Mouse (Mus musculus) embryo, embryonic 11 days (tissue): ENCODE data around the gene Qsox2.

Experiments used
- DNase-seq: peaks from one replicate; pipeline ENCODE4 v3.0.0-alpha.2; 2015

Qsox2 gene

GRCm38 (mm10) chr2:26223961-26224360 lies 13.4 kb downstream of the Qsox2 start:
- DNase-seq, result no peak

GRCm38 (mm10) chr2:26214526-26214925 lies 22.8 kb downstream of the Qsox2 start:
- DNase-seq, result no peak

GRCm38 (mm10) chr2:26209566-26209965 lies 27.8 kb downstream of the Qsox2 start:
- no peak for DNase-seq

- peak; percentile 95 for DNase-seq
Measured at GRCm38 (mm10) chr2:26208126-26208789, 29.1 kb downstream of the Qsox2 start, which contains the start of gene Lhx3. Gene Lhx3 (minus strand): TSS chr2:26208289.

GRCm38 (mm10) chr2:26207559-26207958 lies 29.8 kb downstream of the Qsox2 start:
- peak; percentile 41 for DNase-seq

GRCm38 (mm10) chr2:26205761-26206160 lies 31.6 kb downstream of the Qsox2 start:
- DNase-seq, result no peak

GRCm38 (mm10) chr2:26205126-26205525 lies 32.2 kb downstream of the Qsox2 start:
- peak; percentile 73 for DNase-seq

- DNase-seq, result no peak
Measured at GRCm38 (mm10) chr2:26202849-26203475, 34.4 kb downstream of the Qsox2 start.

- DNase-seq, result peak; percentile 58
Measured at GRCm38 (mm10) chr2:26201926-26202848, 35.1 kb downstream of the Qsox2 start.

GRCm38 (mm10) chr2:26198488-26198887 lies 38.8 kb downstream of the Qsox2 start:
- DNase-seq, result peak; percentile 74

- DNase-seq, result no peak
Measured at GRCm38 (mm10) chr2:26194552-26195339, 42.6 kb downstream of the Qsox2 start.

GRCm38 (mm10) chr2:26188517-26188916 lies 48.8 kb downstream of the Qsox2 start:
- DNase-seq, result no peak

GRCm38 (mm10) chr2:26184352-26184751 lies 53.0 kb downstream of the Qsox2 start:
- DNase-seq, result no peak

GRCm38 (mm10) chr2:26182646-26183045 lies 54.7 kb downstream of the Qsox2 start:
- peak; percentile 68 for DNase-seq

GRCm38 (mm10) chr2:26177189-26177588 lies 60.1 kb downstream of the Qsox2 start:
- DNase-seq, result no peak

GRCm38 (mm10) chr2:26176731-26177130 lies 60.6 kb downstream of the Qsox2 start:
- no peak for DNase-seq

- DNase-seq, result no peak
Measured at GRCm38 (mm10) chr2:26175191-26175590, 62.1 kb downstream of the Qsox2 start.

GRCm38 (mm10) chr2:26172166-26172565 lies 65.2 kb downstream of the Qsox2 start:
- DNase-seq, result no peak

- no peak for DNase-seq
Measured at GRCm38 (mm10) chr2:26170376-26170775, 66.9 kb downstream of the Qsox2 start.

GRCm38 (mm10) chr2:26168843-26169579 lies 68.3 kb downstream of the Qsox2 start:
- DNase-seq, result peak; percentile 66

- DNase-seq, result no peak
Measured at GRCm38 (mm10) chr2:26166890-26167289, 70.4 kb downstream of the Qsox2 start.
